Mouse (Mus musculus) embryonic fibroblast, embryonic 13.5 days (primary cell): Measurements from ENCODE around the gene Cyp11a1.

Experiments used
- CTCF ChIP-seq: IDR thresholded peaks from 2 replicates; pipeline ENCODE4 v1.5.1; 2011; ENCODE audit warnings: mild to moderate bottlenecking, control low read depth, low read length, moderate library complexity, borderline replicate concordance; ENCODE audit not compliant: insufficient read depth
- POLR2A ChIP-seq: IDR thresholded peaks from 2 replicates; pipeline ENCODE4 v1.6.1; 2011; ENCODE audit warnings: low read depth, mild to moderate bottlenecking, control low read depth, low read length, moderate library complexity

DNA sequence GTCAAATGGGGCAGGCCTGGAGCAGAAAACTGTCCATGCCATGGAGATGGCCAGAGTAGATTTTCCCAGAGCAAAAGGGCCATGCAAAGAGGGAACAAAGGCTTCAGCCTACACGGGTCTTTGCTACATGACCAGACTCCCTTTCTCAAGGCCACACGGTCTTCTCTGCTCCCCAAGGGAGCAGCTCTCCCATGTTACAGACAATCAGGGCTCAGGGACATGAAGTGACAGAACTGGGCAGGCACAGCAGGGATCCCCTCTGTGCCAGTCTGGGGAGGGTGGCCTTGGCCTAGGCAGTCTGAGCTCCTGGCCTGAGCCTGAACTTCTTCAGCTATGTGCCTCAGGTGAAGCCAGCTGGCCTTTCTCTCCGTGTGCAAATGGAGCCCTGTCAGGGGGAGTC is 47.3 kb downstream of the Cyp11a1 start:
- no peak for TF ChIP-seq CTCF
- no peak for TF ChIP-seq POLR2A
